Mouse (Mus musculus): ENCODE data around the gene Gm38431. TPM values are rescaled to one million over a fixed set of nuclear protein-coding genes. Genes with fewer than 3 reads are reported as not detected.

The Gm38431 gene
- polyA plus RNA-seq, 1 experiment from 2014 or later: 4.1 TPM

GRCm38 (mm10) chr9:21114190-21114589 is 22.4 kb upstream of the Gm38431 start:
- H3K9me3 ChIP-seq (ENCODE audit: control insufficient read depth, low read length): peaks cover 3% of the 10 kb centered on the region; the same call in 1 of the 2 replicates
- H3K9ac ChIP-seq (ENCODE audit: low read length): no peak overlapping the region
- DNase-seq (ENCODE audit: low spot score): no peak
- H3K4me3 ChIP-seq (ENCODE audit: low read depth, low read length): no peak overlapping the region
- no peaks in the 10 kb centered on the region for H3K27me3 ChIP-seq (ENCODE audit: control insufficient read depth, insufficient read depth, low read length)
- H3K36me3 ChIP-seq (ENCODE audit: control insufficient read depth, insufficient read depth, low read length): no peaks in the 10 kb centered on the region
- 92% methylated on average over 7 of the region's 7 CpGs for WGBS
- no peak overlapping the region for H3K4me2 ChIP-seq (ENCODE audit: low read depth, severe bottlenecking)
- H3K4me1 ChIP-seq (ENCODE audit: control insufficient read depth, insufficient read depth, low read length): no peaks in the 10 kb centered on the region
- ATAC-seq (ENCODE audit: insufficient number of reproducible peaks, low FRiP score, low TSS enrichment, low read depth): no peak
- no peak overlapping the region for H3K27ac ChIP-seq (replicated peaks; ENCODE audit: low read depth, low read length)

GRCm38 (mm10) chr9:21113751-21114150 is 22.0 kb upstream of the Gm38431 start:
- WGBS: 90% methylated on average over 6 of the region's 6 CpGs
- no peaks in the 10 kb centered on the region for H3K27me3 ChIP-seq (ENCODE audit: control insufficient read depth, insufficient read depth, low read length)
- H3K4me2 ChIP-seq (ENCODE audit: low read depth, severe bottlenecking): no peak overlapping the region
- H3K9ac ChIP-seq (ENCODE audit: low read length): no peak overlapping the region
- peaks cover 3% of the 10 kb centered on the region; the same call in 1 of the 2 replicates for H3K9me3 ChIP-seq (ENCODE audit: control insufficient read depth, low read length)
- no peaks in the 10 kb centered on the region for H3K36me3 ChIP-seq (ENCODE audit: control insufficient read depth, insufficient read depth, low read length)
- no peak overlapping the region for H3K27ac ChIP-seq (replicated peaks; ENCODE audit: low read depth, low read length)
- no peaks in the 10 kb centered on the region for H3K4me1 ChIP-seq (ENCODE audit: control insufficient read depth, insufficient read depth, low read length)
- no peak overlapping the region for H3K4me3 ChIP-seq (ENCODE audit: low read depth, low read length)
- DNase-seq (ENCODE audit: low spot score) (no peak), ATAC-seq (ENCODE audit: insufficient number of reproducible peaks, low FRiP score, low TSS enrichment, low read depth) (no peak)

GRCm38 (mm10) chr9:21107607-21108237 is 15.9 kb upstream of the Gm38431 start:
- H3K4me2 ChIP-seq (ENCODE audit: low read depth, severe bottlenecking): no peak overlapping the region
- no peak overlapping the region for H3K9ac ChIP-seq (ENCODE audit: low read length)
- 44% methylated on average over 23 of the region's 23 CpGs for WGBS
- no peak overlapping the region for H3K27ac ChIP-seq (replicated peaks; ENCODE audit: low read depth, low read length)
- ATAC-seq (ENCODE audit: insufficient number of reproducible peaks, low FRiP score, low TSS enrichment, low read depth) (no peak), DNase-seq (ENCODE audit: low spot score) (no peak)
- no peak overlapping the region for H3K4me3 ChIP-seq (ENCODE audit: low read depth, low read length)
- no peaks in the 10 kb centered on the region for H3K4me1 ChIP-seq (ENCODE audit: control insufficient read depth, insufficient read depth, low read length)
- H3K9me3 ChIP-seq (ENCODE audit: control insufficient read depth, low read length): no peaks in the 10 kb centered on the region
- H3K27me3 ChIP-seq (ENCODE audit: control insufficient read depth, insufficient read depth, low read length): no peaks in the 10 kb centered on the region
- H3K36me3 ChIP-seq (ENCODE audit: control insufficient read depth, insufficient read depth, low read length): no peaks in the 10 kb centered on the region

- Histone ChIP-seq H3K27ac (replicated peaks; ENCODE audit: low read depth, low read length) (no peak overlapping the region), H3K27me3 (ENCODE audit: control insufficient read depth, insufficient read depth, low read length) (no peaks in the 10 kb centered on the region), H3K9ac (ENCODE audit: low read length) (no peak overlapping the region), H3K4me1 (ENCODE audit: control insufficient read depth, insufficient read depth, low read length) (no peaks in the 10 kb centered on the region), H3K4me3 (ENCODE audit: low read depth, low read length) (no peak overlapping the region), H3K4me2 (ENCODE audit: low read depth, severe bottlenecking) (no peak overlapping the region), H3K36me3 (ENCODE audit: control insufficient read depth, insufficient read depth, low read length) (no peaks in the 10 kb centered on the region), H3K9me3 (ENCODE audit: control insufficient read depth, low read length) (no peaks in the 10 kb centered on the region)
- ATAC-seq (ENCODE audit: insufficient number of reproducible peaks, low FRiP score, low TSS enrichment, low read depth) (no peak), DNase-seq (ENCODE audit: low spot score) (no peak)
- 81% methylated on average over 5 of the region's 5 CpGs for WGBS
Measured at GRCm38 (mm10) chr9:21105760-21106564, 14.2 kb upstream of the Gm38431 start.

- Histone ChIP-seq H3K4me3 (ENCODE audit: low read depth, low read length) (no peak overlapping the region), H3K9ac (ENCODE audit: low read length) (no peak overlapping the region), H3K27me3 (ENCODE audit: control insufficient read depth, insufficient read depth, low read length) (no peaks in the 10 kb centered on the region), H3K4me1 (ENCODE audit: control insufficient read depth, insufficient read depth, low read length) (no peaks in the 10 kb centered on the region), H3K9me3 (ENCODE audit: control insufficient read depth, low read length) (no peaks in the 10 kb centered on the region), H3K4me2 (ENCODE audit: low read depth, severe bottlenecking) (no peak overlapping the region), H3K36me3 (ENCODE audit: control insufficient read depth, insufficient read depth, low read length) (no peaks in the 10 kb centered on the region), H3K27ac (replicated peaks; ENCODE audit: low read depth, low read length) (no peak overlapping the region)
- no peak for ATAC-seq (ENCODE audit: insufficient number of reproducible peaks, low FRiP score, low TSS enrichment, low read depth)
- 82% methylated on average over 6 of the region's 6 CpGs for WGBS
- no peak for DNase-seq (ENCODE audit: low spot score)
Measured at GRCm38 (mm10) chr9:21104814-21105213, 13.0 kb upstream of the Gm38431 start.

GRCm38 (mm10) chr9:21102076-21102475 is 10.3 kb upstream of the Gm38431 start:
- DNase-seq (ENCODE audit: low spot score): no peak
- no peaks in the 10 kb centered on the region for H3K36me3 ChIP-seq (ENCODE audit: control insufficient read depth, insufficient read depth, low read length)
- no peak overlapping the region for H3K9ac ChIP-seq (ENCODE audit: low read length)
- H3K4me3 ChIP-seq (ENCODE audit: low read depth, low read length): no peak overlapping the region
- no peak for ATAC-seq (ENCODE audit: insufficient number of reproducible peaks, low FRiP score, low TSS enrichment, low read depth)
- H3K27me3 ChIP-seq (ENCODE audit: control insufficient read depth, insufficient read depth, low read length): no peaks in the 10 kb centered on the region
- no peak overlapping the region for H3K27ac ChIP-seq (replicated peaks; ENCODE audit: low read depth, low read length)
- no peaks in the 10 kb centered on the region for H3K4me1 ChIP-seq (ENCODE audit: control insufficient read depth, insufficient read depth, low read length)
- H3K4me2 ChIP-seq (ENCODE audit: low read depth, severe bottlenecking): no peak overlapping the region
- 91% methylated on average over 2 of the region's 2 CpGs for WGBS
- no peaks in the 10 kb centered on the region for H3K9me3 ChIP-seq (ENCODE audit: control insufficient read depth, low read length)

- DNase-seq (ENCODE audit: low spot score) (no peak), ATAC-seq (ENCODE audit: insufficient number of reproducible peaks, low FRiP score, low TSS enrichment, low read depth) (no peak)
- H3K36me3 ChIP-seq (ENCODE audit: control insufficient read depth, insufficient read depth, low read length): no peaks in the 10 kb centered on the region
- no peaks in the 10 kb centered on the region for H3K27me3 ChIP-seq (ENCODE audit: control insufficient read depth, insufficient read depth, low read length)
- WGBS: 54% methylated on average over 15 of the region's 15 CpGs
- no peak overlapping the region for H3K27ac ChIP-seq (replicated peaks; ENCODE audit: low read depth, low read length)
- no peaks in the 10 kb centered on the region for H3K4me1 ChIP-seq (ENCODE audit: control insufficient read depth, insufficient read depth, low read length)
- H3K4me2 ChIP-seq (ENCODE audit: low read depth, severe bottlenecking): no peak overlapping the region
- no peaks in the 10 kb centered on the region for H3K9me3 ChIP-seq (ENCODE audit: control insufficient read depth, low read length)
- no peak overlapping the region for H3K9ac ChIP-seq (ENCODE audit: low read length)
- H3K4me3 ChIP-seq (ENCODE audit: low read depth, low read length): no peak overlapping the region
Measured at GRCm38 (mm10) chr9:21100447-21101161, 8.8 kb upstream of the Gm38431 start.

GRCm38 (mm10) chr9:21097793-21098192 is 6.0 kb upstream of the Gm38431 start:
- no peaks in the 10 kb centered on the region for H3K9me3 ChIP-seq (ENCODE audit: control insufficient read depth, low read length)
- no peak overlapping the region for H3K27ac ChIP-seq (replicated peaks; ENCODE audit: low read depth, low read length)
- H3K27me3 ChIP-seq (ENCODE audit: control insufficient read depth, insufficient read depth, low read length): no peaks in the 10 kb centered on the region
- H3K4me1 ChIP-seq (ENCODE audit: control insufficient read depth, insufficient read depth, low read length): no peaks in the 10 kb centered on the region
- no peaks in the 10 kb centered on the region for H3K36me3 ChIP-seq (ENCODE audit: control insufficient read depth, insufficient read depth, low read length)
- H3K9ac ChIP-seq (ENCODE audit: low read length): no peak overlapping the region
- ATAC-seq (ENCODE audit: insufficient number of reproducible peaks, low FRiP score, low TSS enrichment, low read depth) (no peak), DNase-seq (ENCODE audit: low spot score) (no peak)
- no peak overlapping the region for H3K4me3 ChIP-seq (ENCODE audit: low read depth, low read length)
- 85% methylated on average over 8 of the region's 8 CpGs for WGBS
- H3K4me2 ChIP-seq (ENCODE audit: low read depth, severe bottlenecking): no peak overlapping the region
